Comparison of ENCODE assay signal across 15 mouse cellular contexts in the genomic region with DNA sequence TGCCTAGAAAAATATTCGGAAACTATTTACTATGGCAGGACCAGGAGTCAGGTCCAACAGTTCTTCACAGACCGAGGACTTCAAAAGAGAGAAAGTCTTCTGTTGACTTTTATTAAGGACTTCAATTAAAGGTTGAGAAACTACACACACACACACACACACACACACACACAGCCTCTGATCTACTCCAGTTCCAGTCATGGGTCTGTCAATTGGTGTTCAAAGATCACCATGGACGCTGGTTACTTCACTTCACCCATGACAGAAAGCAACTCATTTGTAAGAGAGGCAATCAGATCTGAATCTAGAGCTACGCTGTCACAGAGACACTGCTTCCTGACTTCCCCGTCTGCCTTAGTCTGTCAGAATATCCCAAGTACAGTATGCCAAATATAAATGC. TPM values are rescaled to one million over a fixed set of nuclear protein-coding genes. Genes with fewer than 3 reads are reported as not detected.
DNase-seq lines count a peak whose midpoint lies in the region; ATAC-seq and TF ChIP-seq lines count a peak whose summit lies in the region.
"Had no signal": no experiment of that assay in that cellular context is flagged by ENCODE, and none has a peak within 500 bp of the region (broad histone marks: within the 10 kb centered on the region; RNA-seq: fewer than 3 reads in every experiment).

No protein-coding gene starts in this region.

- no peak overlapping the region for H3K4me3 ChIP-seq in heart, embryonic 14.5 days (ENCODE audit: control insufficient read depth in 1 of 2, insufficient read depth in 1 of 2, low read depth in 1 of 2, low read length in 2 of 2)
- H3K4me3 ChIP-seq in liver, adult 2 months (ENCODE audit: insufficient read depth, low read depth, low read length) = no peak overlapping the region
- no peak overlapping the region for H3K4me3 ChIP-seq in liver, embryonic 12.5 days
- H3K4me3 ChIP-seq in intestine, embryonic 14.5 days (ENCODE audit: low read depth, low read length) = no peak overlapping the region
- no peak overlapping the region for H3K4me3 ChIP-seq in stomach, embryonic 14.5 days (ENCODE audit: low read depth, low read length)
- H3K4me3 ChIP-seq in hindbrain, embryonic 11.5 days (ENCODE audit: low read depth, low read length) = no peak overlapping the region
- H3K4me3 ChIP-seq: heart, embryonic 10.5 days; midbrain, embryonic 12.5 days had no signal

- no peak for TF ChIP-seq CTCF in liver, adult 2 months (IDR thresholded peaks at IDR 0.05; ENCODE audit: low read depth, low read length)

- no peaks in the 10 kb centered on the region for H3K9me3 ChIP-seq in heart, embryonic 14.5 days (ENCODE audit: control insufficient read depth, low read length)
- no peaks in the 10 kb centered on the region for H3K9me3 ChIP-seq in liver, embryonic 12.5 days (replicated peaks)
- no peaks in the 10 kb centered on the region for H3K9me3 ChIP-seq in intestine, embryonic 14.5 days (ENCODE audit: control insufficient read depth, low read length)
- H3K9me3 ChIP-seq in stomach, embryonic 14.5 days (ENCODE audit: control insufficient read depth, low read depth, low read length) = no peaks in the 10 kb centered on the region
- no peaks in the 10 kb centered on the region for H3K9me3 ChIP-seq in hindbrain, embryonic 11.5 days (ENCODE audit: control insufficient read depth, low read length)
- H3K9me3 ChIP-seq: heart, embryonic 10.5 days; midbrain, embryonic 12.5 days had no signal

- DNase-seq in heart, adult 8-10 months (ENCODE audit: low spot score) = no peak
- peak; percentile 87 for DNase-seq in liver, adult 2 months (ENCODE audit: extremely low read depth, low read depth, low spot score)
- DNase-seq in intestine, embryonic 14.5 days (ENCODE audit: low spot score) = no peak
- no peak for DNase-seq in hindbrain, embryonic 11.5 days (ENCODE audit: low spot score)
- DNase-seq: adrenal gland, postnatal 25 days; cerebellum, postnatal 36 days; lung, postnatal 10 days; thymus, adult 18-20 months had no signal

- ATAC-seq in heart, embryonic 14.5 days (ENCODE audit: insufficient number of reproducible peaks, insufficient read depth, low FRiP score, low read depth) = no peak
- no peak for ATAC-seq in liver, embryonic 12.5 days
- ATAC-seq in intestine, embryonic 14.5 days (replicated peaks; ENCODE audit: low FRiP score, low TSS enrichment, low read depth) = no peak
- no peak for ATAC-seq in stomach, embryonic 14.5 days (ENCODE audit: insufficient number of reproducible peaks, insufficient read depth, low FRiP score, low read depth)
- no peak for ATAC-seq in hindbrain, embryonic 11.5 days (ENCODE audit: low FRiP score)
- ATAC-seq: hindbrain, postnatal 0 days had no signal

- no peak overlapping the region for H3K4me2 ChIP-seq in heart, embryonic 14.5 days (ENCODE audit: low read length)
- no peak overlapping the region for H3K4me2 ChIP-seq in liver, embryonic 12.5 days
- H3K4me2 ChIP-seq in intestine, embryonic 14.5 days (ENCODE audit: low read length) = no peak overlapping the region
- no peak overlapping the region for H3K4me2 ChIP-seq in stomach, embryonic 14.5 days (replicated peaks; ENCODE audit: low read depth, low read length)
- no peak overlapping the region for H3K4me2 ChIP-seq in hindbrain, embryonic 11.5 days (replicated peaks; ENCODE audit: low read depth, low read length)
- H3K4me2 ChIP-seq: midbrain, embryonic 12.5 days had no signal

- peaks cover 55 to 81% of the 10 kb centered on the region in 2 experiments for H3K4me1 ChIP-seq in heart, embryonic 14.5 days (ENCODE audit: control insufficient read depth in 2 of 2, insufficient read depth in 2 of 2, low read length in 2 of 2)
- H3K4me1 ChIP-seq in liver, adult 2 months (ENCODE audit: control insufficient read depth, insufficient read depth, low read length) = peaks cover 18% of the 10 kb centered on the region
- peaks cover 43% of the 10 kb centered on the region for H3K4me1 ChIP-seq in liver, embryonic 12.5 days
- peaks cover 37% of the 10 kb centered on the region for H3K4me1 ChIP-seq in intestine, embryonic 14.5 days (replicated peaks; ENCODE audit: control insufficient read depth, insufficient read depth, low read length)
- H3K4me1 ChIP-seq in stomach, embryonic 14.5 days (ENCODE audit: control insufficient read depth, insufficient read depth, low read length) = peaks cover 38% of the 10 kb centered on the region
- peaks cover 12% of the 10 kb centered on the region; the same call in 1 of the 2 replicates for H3K4me1 ChIP-seq in hindbrain, embryonic 11.5 days (replicated peaks; ENCODE audit: control insufficient read depth, insufficient read depth, low read length)

- no peak for TF ChIP-seq POLR2A in liver, adult 2 months (IDR thresholded peaks at IDR 0.05; ENCODE audit: extremely low read depth, insufficient read depth, low read length)

- no peaks in the 10 kb centered on the region for H3K27me3 ChIP-seq in heart, embryonic 14.5 days (ENCODE audit: control insufficient read depth, insufficient read depth, low read length)
- H3K27me3 ChIP-seq in liver, adult 2 months (ENCODE audit: control insufficient read depth, insufficient read depth, low read length) = no peaks in the 10 kb centered on the region
- H3K27me3 ChIP-seq in liver, embryonic 12.5 days (replicated peaks) = no peaks in the 10 kb centered on the region
- H3K27me3 ChIP-seq in intestine, embryonic 14.5 days (replicated peaks; ENCODE audit: control insufficient read depth, insufficient read depth, low read length) = no peaks in the 10 kb centered on the region
- no peaks in the 10 kb centered on the region for H3K27me3 ChIP-seq in stomach, embryonic 14.5 days (ENCODE audit: control insufficient read depth, insufficient read depth, low read length)
- H3K27me3 ChIP-seq in hindbrain, embryonic 11.5 days (ENCODE audit: control insufficient read depth, insufficient read depth, low read length) = no peaks in the 10 kb centered on the region

- H3K36me3 ChIP-seq in heart, embryonic 14.5 days (ENCODE audit: control insufficient read depth, insufficient read depth, low read length) = no peaks in the 10 kb centered on the region; the same call in 1 of the 2 replicates
- H3K36me3 ChIP-seq in liver, adult 2 months (ENCODE audit: control insufficient read depth, insufficient read depth, low read length) = no peaks in the 10 kb centered on the region
- H3K36me3 ChIP-seq in liver, embryonic 12.5 days = no peaks in the 10 kb centered on the region; the same call in 1 of the 2 replicates
- no peaks in the 10 kb centered on the region for H3K36me3 ChIP-seq in intestine, embryonic 14.5 days (ENCODE audit: control insufficient read depth, insufficient read depth, low read length)
- no peaks in the 10 kb centered on the region for H3K36me3 ChIP-seq in stomach, embryonic 14.5 days (ENCODE audit: control insufficient read depth, insufficient read depth, low read length)
- H3K36me3 ChIP-seq in hindbrain, embryonic 11.5 days (ENCODE audit: control insufficient read depth, insufficient read depth, low read length) = no peaks in the 10 kb centered on the region
- H3K36me3 ChIP-seq: G1E; midbrain, embryonic 12.5 days had no signal

- WGBS in heart, embryonic 14.5 days = 36% methylated on average over 5 of the region's 5 CpGs
- WGBS in liver, adult 2 months = 14% methylated on average over 5 of the region's 5 CpGs
- 52% methylated on average over 5 of the region's 5 CpGs for WGBS in liver, embryonic 12.5 days (ENCODE audit: insufficient replicate concordance)
- WGBS in intestine, embryonic 14.5 days = 50% methylated on average over 5 of the region's 5 CpGs
- WGBS in stomach, embryonic 14.5 days = 43% methylated on average over 5 of the region's 5 CpGs
- 78% methylated on average over 5 of the region's 5 CpGs for WGBS in hindbrain, embryonic 11.5 days

- 0 out of 2 replicates have a peak overlapping the region, but pooled peaks have one; percentile 12 for H3K9ac ChIP-seq in heart, embryonic 14.5 days (ENCODE audit: low read length)
- H3K9ac ChIP-seq in liver, adult 2 months (ENCODE audit: low read depth, low read length) = no peak overlapping the region
- no peak overlapping the region for H3K9ac ChIP-seq in liver, embryonic 12.5 days
- no peak overlapping the region for H3K9ac ChIP-seq in intestine, embryonic 14.5 days (ENCODE audit: low read length)
- H3K9ac ChIP-seq in stomach, embryonic 14.5 days (replicated peaks; ENCODE audit: low read depth, low read length) = no peak overlapping the region
- no peak overlapping the region for H3K9ac ChIP-seq in hindbrain, embryonic 11.5 days (ENCODE audit: low read depth, low read length)
- H3K9ac ChIP-seq: midbrain, embryonic 12.5 days had no signal

- H3K79me2 ChIP-seq in liver, adult 2 months (ENCODE audit: control insufficient read depth, insufficient read depth, low read length) = peaks cover 50% of the 10 kb centered on the region

- peak overlapping the region in 1 of 2 experiments; percentile 36; a peak in 1 of 4 replicates for H3K27ac ChIP-seq in heart, embryonic 14.5 days (replicated peaks in 1 of 2; ENCODE audit: control insufficient read depth in 1 of 2, insufficient read depth in 1 of 2, low read depth in 2 of 2, low read length in 2 of 2)
- H3K27ac ChIP-seq in liver, adult 2 months (replicated peaks; ENCODE audit: insufficient read depth, low read depth, low read length) = 0 out of 2 replicates have a peak overlapping the region, but pooled peaks have one; percentile 2
- no peak overlapping the region for H3K27ac ChIP-seq in liver, embryonic 12.5 days
- 0 out of 2 replicates have a peak overlapping the region, but pooled peaks have one; percentile 33 for H3K27ac ChIP-seq in intestine, embryonic 14.5 days (ENCODE audit: low read depth)
- H3K27ac ChIP-seq in stomach, embryonic 14.5 days (ENCODE audit: low read length) = peak overlapping the region; percentile 64; the same call in 1 of the 2 replicates
- no peak overlapping the region for H3K27ac ChIP-seq in hindbrain, embryonic 11.5 days (ENCODE audit: low read depth, low read length)
- H3K27ac ChIP-seq: heart, embryonic 10.5 days; hindbrain, postnatal 0 days; midbrain, embryonic 12.5 days had no signal

RNA-seq across cellular contexts. Expression of gene Trio, which starts 33.1 kb away (rescaled TPM):
- polyA plus RNA-seq in heart, embryonic 14.5 days (2014; fragmentation: Nextera tagmentation; extraction: Ambion mirVana) = 23.8 and 29.4 TPM in 2 replicates
- total RNA-seq in heart, adult 8-10 months (2022) = 10 to 100 TPM; 35.3 to 42.6 (median 36.6) TPM
- 17.9 and 25.4 TPM in 2 replicates for total RNA-seq in liver, adult 2 months (2014; rRNA removed)
- polyA plus RNA-seq in liver, adult 2 months (2012; rRNA removed) = 5.8 and 10.6 TPM in 2 replicates
- 5.2 and 5.6 TPM in 2 replicates for polyA plus RNA-seq in liver, embryonic 12.5 days (2016; fragmentation: Nextera tagmentation; extraction: Ambion mirVana)
- polyA plus RNA-seq in intestine, embryonic 14.5 days (2014; fragmentation: Nextera tagmentation; extraction: Ambion mirVana) = 34.7 and 35.3 TPM in 2 replicates
- polyA plus RNA-seq in stomach, embryonic 14.5 days (2014; fragmentation: Nextera tagmentation; extraction: Ambion mirVana) = 45.0 and 54.2 TPM in 2 replicates
- 39.9 and 49.8 TPM in 2 replicates for polyA plus RNA-seq in hindbrain, embryonic 11.5 days (2014; fragmentation: Nextera tagmentation; extraction: Ambion mirVana)
- polyA plus RNA-seq: G1E had no signal

Comparison
In these comparisons a context has a peak if more than half of its experiments do, and no peak if none do; other contexts are left out.
1. H3K27ac ChIP-seq: peak in liver, adult 2 months (single experiment), intestine, embryonic 14.5 days (single experiment) and stomach, embryonic 14.5 days (single experiment); none in liver, embryonic 12.5 days (single experiment) and hindbrain, embryonic 11.5 days (single experiment).